Mouse (Mus musculus): Measurements from ENCODE around the gene Runx3.

The Runx3 gene

DNA sequence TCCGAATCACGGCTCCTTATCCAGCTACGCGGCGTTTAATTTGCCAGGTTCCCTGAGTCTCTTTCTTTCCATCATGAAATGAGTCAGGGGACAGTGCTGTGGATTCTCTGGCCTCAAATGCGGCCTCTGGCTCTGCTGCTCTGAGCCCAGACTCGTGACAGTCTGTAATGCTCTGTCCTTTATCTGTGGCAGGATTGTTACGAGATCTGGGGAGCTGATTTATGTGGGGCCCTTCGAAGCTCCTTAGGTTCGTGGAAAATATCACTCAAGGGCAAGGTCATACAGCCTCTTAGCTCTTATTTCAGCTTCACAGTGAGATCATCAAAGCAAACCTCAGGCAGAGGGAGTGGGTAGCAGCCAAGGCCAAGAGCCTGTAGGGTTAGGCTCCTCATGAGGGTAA, 6.2 kb upstream of the Runx3 start:
- DNase-seq (ENCODE audit: low spot score), result no peak

DNA sequence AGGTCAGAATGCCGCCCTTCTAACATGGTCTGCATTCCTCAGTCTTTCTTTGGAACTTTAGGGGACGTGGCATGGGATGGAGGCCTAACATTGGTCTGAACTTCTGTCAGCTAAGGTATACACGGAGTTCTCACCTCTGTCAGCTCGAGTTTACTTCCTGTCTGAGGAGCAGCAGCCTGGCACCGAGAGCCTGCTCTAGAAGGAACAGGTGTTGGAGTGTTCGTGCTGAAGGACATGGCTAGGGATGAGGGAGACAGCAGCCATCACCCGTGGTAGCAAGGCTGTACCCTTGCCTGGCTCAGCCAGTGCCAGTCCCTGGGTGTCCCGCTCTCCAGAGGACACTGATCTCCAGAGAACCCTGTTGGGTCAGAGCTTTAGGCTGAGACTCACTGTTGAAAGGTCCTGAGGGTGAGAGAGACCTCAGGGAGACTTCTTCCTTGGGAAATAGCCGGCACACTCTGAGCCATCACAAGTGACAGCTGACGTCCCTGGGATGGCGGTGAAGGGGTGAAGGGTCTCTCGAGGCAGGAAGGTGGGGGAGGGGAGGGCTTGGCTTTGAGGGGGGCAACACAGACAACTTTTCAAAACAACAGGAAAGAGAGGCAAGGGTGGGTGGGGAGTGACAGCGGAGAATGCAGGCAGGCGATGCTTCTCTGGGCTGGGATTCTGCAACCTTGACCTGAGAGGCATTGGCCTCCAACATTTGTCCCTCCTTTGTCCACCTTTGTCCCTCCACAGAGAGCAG, 4.9 kb upstream of the Runx3 start:
- DNase-seq (ENCODE audit: low spot score), result no peak

DNA sequence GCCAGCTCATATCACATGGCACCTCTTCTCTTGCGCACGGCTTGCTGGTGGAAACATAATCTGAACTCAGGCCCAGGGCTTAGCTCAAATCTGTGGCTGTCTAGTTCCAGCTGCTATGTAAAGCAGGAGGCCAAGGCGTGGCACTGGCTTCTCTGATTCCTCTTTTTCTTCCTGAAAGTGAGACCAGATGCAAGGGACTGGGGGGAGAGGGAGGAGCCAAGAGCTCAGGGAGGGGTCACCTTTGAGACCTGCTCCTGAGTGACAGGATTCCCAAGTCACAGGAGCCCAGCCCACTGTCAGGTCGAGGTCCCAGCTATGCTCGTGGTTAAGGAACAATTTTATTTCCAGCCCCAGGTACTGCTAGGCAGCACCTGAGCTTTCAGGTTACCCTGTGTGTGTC, 4.1 kb upstream of the Runx3 start:
- no peak for DNase-seq (ENCODE audit: low spot score)

DNA sequence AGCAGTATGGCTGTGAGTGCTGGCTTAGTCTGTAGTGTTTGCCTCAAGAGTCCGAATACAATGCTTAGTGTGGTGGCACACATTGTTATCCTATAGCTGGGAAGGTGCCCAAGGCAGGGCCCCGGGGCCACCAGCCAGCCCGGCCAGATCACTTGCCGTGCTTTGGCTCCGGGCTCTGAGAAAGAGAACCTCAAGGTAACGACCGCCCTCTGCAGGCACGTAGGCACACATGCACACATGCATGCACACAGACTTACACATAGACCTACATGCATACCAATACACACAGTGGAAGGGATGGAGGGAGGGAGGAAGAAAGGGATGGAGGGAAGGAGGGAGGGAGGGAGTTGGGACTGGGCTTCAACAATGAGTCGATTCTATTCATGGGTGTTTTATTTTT, 2.6 kb upstream of the Runx3 start:
- DNase-seq (ENCODE audit: low spot score), result no peak

DNA sequence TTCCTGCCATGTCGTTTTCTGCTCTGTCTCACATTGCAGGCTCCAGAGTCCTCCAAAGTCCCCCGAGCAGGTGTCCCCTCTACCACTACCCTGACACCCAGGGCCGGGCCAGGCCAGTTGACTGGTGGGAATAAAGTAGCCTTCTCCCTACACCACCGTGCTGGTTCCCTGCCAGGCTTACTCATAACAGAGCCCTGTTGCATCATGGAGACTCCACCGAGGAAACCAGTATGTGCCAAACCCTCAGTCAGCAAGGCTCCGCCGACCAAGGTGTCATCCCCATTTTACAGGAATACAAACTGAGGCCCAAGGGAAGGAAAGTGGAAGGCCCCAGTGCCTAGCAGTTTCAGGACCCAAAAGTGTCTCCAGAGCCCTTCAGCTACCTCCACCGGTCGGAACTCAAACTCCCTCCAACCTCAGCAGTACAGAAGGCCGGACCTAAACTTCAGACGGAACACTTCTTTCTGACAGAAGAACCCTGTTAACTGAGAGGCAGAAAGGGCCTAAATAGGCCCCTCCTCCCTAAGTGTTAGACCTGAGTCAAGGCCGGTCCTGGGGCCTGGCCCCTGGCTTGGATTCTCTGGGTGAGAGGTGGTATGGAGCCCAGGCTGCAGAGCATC, 1.5 kb upstream of the Runx3 start:
- DNase-seq (ENCODE audit: low spot score), result no peak

DNA sequence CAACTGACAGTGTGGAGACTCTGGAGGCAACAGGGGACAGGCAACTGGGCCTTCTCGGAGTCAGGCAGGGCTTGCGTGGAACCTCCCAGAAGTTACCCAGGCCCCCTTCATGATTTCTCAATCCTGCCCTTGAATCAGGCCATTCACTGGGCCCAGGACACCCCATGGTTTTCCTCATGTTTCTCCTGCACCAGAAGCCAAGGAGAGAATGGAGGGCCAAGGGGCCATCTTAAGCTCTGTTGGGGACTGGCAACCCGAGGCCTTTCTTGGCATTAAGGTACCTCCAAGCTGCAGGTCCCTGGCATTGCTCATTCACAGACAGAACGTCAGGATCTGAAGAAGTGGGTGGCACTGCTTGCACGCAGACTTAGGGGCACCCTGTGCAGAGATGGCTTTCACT, 3.3 kb downstream of the Runx3 start:
- DNase-seq (ENCODE audit: low spot score), result no peak

DNA sequence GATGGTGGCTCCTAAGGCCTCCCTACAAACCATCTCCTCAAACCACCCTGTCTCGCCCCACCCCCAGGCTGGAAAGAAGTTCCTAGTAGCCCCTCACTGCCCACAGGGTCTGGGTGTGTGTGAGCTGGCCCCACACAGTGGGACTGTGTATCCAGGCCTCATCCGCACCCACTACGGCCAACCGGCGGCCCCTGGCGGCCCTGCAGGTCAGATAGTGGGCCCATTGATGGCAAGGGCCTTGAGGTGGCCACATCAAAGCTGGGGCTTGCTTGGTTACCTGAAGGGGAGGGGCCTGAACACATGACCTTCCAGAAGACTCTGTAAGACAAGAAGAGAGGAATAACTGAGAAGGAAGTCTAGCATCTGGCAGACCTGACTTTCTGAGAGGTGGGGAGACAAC, 4.3 kb downstream of the Runx3 start:
- DNase-seq (ENCODE audit: low spot score), result no peak

DNA sequence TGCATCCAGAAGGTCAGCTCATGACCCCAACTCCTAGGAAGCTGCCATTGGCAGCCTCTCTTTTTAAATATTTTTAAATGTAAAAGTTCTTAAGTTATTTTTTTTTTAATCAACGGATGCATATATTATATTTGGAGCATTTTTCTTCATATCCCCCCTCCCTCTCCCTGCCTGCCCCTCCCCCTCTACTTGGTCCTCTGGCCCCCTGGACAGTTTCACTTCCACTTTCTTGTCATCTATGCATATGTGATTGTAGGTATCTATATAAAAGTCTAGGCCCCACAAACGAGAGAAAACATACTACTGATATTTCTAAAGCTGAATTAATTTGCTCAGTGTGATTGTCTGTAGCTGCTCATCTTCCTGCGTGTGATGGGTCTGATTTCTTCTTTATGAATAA, 4.7 kb downstream of the Runx3 start:
- DNase-seq (ENCODE audit: low spot score), result no peak

DNA sequence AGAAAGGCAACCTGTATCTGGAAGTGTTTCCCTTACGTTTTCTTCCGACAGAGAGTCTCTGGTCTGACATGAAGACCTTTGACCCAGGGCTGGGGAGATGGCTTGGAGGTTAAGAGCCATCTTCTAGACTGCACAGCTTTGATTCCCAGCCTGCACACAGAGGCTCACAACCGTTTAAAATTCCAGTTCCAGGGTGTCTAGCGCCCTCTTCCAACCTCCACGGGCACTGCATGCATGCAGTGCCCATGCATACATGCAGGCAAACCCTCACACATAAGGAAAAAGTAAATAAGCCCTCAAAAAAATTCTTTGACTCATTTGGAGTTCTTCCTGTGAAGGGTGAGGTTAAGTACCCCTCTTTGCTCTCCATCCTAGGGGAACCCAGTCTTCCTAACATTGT, 5.9 kb downstream of the Runx3 start:
- DNase-seq (ENCODE audit: low spot score), result no peak

DNA sequence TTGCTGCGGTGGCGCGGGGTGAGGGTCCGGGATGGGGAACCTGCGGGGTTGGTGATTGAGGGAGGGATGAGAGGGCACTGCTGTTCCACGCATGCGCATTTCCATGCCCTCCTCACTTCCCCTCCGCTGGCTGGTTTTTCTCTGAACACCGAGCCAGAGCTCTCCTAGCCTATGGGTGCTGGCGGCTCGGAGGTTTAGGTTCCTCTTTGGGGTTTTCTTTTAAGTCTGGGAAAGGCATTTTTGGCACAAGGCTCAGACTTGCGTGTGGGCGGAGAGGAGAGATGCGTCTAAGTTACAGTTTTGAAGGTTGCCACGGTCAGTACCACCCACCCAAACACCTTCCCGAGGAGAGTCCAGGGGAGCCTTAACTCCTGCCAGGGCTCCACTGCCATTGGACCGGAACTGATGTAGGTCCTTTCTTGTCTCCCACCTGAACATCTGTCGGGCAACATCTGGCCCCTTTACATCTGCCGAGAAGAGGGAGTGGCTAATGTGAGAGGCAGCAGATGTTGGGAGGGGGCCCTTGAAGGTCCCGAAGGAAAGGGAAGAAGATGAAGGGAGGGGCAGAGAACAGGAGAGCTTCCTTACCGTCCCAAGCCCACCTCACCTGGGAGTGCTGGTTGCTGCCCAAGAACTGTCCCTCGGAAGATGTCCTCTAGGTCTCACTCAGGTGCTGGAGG, 8.5 kb downstream of the Runx3 start:
- no peak for DNase-seq (ENCODE audit: low spot score)

DNA sequence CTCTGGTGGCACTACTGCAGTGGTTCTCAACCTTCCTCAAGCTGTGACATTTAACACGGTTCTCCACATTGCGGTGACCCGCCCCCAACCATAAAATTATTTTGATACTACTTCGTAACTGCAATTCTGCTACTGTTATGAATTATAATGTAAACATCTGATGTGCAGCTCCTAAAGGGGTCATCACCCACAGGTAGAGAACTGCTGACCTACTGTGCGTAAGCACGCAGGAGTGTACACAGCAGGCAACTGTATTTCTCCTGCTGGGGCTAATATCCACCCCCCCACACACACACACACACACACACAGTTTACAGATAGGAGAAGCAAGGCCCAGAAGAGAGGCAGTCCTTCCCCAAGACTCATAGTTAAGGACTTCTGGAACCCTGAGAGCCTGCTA, 9.7 kb downstream of the Runx3 start:
- DNase-seq (ENCODE audit: low spot score), result no peak

DNA sequence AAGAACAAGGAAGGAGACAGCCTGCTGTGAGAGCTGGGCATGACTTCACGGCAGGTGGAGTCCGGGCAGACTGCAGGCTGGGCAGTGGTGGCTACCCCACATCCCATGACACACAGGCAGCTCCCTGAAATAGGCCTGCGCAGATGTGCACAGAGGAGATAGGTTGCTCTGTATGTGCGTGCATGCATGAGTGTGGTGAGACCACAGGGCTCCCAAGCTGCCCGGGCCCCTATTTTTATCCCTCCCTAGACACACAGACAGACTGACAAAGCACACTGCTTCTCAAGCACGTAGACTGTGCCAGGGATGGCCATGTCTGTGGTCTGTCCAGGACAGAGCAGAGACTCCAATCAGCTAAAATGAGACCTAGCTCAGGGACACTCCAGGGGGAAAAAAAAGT, 10.7 kb downstream of the Runx3 start:
- no peak for DNase-seq (ENCODE audit: low spot score)

DNA sequence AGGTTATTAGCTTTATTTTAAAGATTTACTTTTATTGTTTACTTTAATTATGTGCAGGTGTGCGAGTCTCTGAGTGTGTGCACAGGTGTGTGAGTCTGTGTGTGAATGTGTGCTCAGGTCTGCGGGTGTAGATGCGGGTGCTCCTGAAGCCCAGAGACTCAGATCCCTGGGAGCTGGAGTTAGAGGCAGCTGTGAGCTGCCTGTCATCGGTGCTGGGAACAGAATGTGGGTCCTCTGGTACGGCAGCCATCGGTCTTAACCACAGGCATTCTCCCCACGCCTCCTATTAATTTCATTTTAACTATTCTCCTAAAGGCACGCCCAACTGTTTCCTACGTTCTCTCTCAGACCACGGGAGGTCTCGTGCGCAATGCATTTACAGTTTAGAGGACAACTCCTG, 12.3 kb downstream of the Runx3 start:
- no peak for DNase-seq (ENCODE audit: low spot score)

DNA sequence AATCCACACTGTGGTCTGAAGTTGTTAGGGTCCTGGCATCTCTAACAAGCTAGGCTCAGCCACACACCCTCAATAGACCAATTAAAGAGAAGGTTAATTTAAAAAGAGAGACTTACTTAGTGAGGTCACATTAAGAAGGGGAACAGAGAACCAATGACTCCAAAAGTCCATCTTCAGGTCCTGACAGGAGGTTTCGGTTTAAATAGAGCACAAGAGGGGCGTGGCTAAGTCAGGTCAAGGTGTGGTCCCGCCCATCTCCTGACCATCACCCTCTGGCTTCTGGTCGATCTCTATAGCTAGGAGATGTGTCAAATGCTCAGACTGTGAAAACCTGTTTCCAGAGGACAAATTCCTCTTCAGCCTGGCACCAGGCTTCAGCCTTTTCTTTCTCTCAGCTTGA, 13.3 kb downstream of the Runx3 start:
- no peak for DNase-seq (ENCODE audit: low spot score)

DNA sequence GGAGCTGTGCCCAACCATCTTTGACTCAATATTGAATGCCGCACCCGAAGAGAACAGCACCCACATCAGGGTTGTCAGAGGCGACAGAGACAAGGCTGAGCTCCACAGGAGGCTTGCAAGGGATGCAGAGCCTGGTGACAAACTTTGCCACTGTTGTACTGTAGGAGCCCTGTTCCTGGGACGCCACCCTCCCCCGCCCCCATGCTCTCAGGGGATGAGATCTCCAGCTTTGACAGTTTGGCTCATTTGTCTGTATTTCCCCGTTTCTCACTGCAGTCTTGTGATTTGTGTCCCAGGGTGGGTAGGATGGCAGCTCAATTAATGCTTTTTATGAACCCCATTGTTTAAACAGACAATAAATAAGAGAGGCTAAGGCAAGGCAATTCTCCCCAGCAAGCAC, 14.9 kb downstream of the Runx3 start:
- no peak for DNase-seq (ENCODE audit: low spot score)

DNA sequence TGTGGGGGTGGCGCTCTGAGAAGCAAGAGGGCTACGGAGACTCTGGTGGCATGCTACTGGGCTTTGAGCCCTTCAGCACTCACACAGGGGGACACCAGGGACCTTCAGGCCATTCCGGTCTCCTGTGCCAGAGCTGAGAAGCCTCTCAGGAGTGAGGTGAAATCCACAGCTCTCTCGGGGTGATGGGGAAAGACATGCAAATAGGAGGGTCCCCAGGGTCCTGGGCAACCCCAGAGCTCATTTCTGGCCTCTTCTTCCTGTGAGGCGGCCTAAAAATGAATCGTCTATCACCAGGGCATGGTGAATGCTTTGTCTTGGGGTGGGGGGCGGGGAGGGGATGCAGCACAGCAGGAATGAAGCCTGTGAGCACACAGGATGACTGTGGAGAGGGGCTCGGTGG, 15.8 kb downstream of the Runx3 start:
- no peak for DNase-seq (ENCODE audit: low spot score)

DNA sequence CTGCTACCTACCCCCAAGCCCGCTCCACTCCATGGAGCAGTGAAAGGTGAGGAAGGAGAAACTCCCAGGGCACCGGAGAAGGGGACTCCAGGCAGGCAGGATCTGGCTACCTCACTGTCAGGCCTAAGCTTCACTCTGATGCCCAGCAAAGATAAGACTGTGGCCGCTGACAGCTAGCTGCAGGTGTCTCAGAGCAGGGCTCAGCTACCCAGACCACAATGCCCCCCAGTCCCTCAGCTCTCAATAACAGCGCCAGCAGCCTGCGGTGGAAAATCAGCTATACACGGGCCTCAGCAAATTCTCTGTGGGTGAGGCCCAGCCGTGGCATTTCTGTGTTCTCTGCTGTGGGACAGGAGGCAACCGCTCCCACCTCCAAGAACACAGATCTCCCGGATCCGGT, 16.2 kb downstream of the Runx3 start:
- no peak for DNase-seq (ENCODE audit: low spot score)

DNA sequence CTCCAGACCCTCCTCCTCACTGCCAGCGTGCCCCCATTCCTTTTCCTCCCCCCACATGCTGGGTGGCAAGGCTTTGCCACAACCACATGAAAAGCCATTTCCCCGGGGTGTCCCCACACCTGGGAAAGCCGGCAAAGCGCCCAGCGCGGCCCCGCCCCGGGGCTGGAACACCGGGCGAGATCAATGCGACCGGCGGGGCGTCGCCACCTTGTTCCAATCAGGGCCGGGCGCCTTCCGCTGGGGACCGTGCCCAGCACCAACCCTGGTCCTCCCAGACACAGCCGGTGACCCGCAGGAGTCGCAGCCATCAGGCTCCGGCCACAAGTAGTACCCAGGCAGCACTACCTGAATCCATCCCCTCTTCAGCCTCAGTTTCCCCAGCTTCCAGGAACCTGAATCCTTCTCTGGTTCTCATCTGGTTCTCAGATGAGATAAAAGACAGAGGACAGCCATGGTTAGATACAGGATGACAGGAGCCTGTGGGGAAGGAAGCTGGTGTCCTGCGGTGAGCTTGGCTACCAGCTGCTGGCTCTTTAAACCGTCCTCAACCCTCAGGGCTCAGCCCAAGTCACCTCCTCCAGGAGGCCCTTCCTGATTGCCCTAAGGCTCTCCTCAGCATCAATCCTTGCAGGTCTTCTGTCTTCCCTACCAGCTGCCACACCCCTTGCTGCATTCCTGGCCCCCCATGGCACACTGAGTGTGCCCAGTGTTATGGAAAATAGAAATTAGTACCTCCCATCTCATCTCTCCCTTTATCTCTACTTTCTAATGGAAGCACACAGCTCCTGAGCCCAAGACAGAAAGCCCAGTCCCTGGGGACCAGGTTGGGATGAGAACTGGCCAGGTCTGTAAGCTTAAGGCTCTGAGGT, 20.4 kb downstream of the Runx3 start:
- DNase-seq (ENCODE audit: low spot score), result no peak

DNA sequence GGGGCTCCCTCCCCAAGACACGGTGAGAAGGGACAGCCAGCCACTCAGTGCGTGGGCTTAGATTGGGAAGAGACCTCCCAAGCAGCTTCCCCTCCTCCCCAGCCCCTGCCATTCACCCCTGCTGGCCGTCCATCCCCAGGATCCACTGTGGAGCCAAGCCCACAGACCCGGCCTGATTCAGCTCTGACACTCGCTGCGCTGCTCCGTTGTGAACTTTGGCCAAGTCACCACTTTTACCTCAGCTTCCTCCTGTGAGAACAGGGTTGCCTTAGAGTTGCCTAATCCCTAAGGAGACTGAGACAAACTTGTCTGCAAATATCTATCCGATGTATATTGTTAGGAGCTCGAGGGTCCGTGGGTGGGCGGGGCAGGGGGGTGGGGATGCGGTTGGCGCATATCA, 21.3 kb downstream of the Runx3 start:
- DNase-seq (ENCODE audit: low spot score), result no peak

DNA sequence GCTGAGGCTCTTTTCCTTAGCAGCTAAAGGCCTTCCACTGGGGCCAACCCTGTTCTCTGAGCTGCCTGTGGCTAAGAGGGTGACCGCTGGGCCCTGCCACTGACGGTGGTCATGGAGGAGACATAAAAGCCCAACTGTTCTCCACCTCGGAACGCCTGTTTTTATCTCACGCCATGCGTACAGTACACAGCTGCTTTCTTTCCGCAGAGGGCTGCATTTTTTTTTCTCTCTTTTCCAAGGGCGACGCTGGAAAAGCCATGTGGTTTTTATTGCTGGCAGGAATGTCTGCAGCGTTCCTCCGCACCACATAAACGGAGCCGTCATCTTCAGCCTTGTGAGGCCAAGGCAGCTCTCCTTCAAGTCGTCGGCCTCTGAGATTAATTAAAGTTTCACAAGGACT, 26.3 kb downstream of the Runx3 start:
- DNase-seq (ENCODE audit: low spot score), result no peak

DNA sequence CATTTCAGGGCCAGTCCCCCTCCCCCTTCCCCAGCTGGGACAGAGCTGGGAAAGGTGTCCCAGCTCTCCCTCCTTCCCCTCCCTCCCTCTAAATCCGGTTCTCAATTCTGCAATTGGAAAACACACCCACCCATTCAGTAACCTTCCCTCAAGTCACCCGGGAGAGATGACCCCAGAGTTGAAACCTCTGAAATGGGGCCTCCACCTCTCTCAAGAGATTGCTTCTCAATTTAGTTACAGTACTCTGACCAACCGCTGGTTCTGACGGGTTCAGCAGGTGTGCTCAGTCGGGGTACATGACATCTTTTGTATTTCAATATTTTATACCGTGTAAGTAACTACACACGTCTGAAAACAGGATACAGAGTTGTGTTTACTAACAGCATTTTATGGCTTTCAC, 28.2 kb downstream of the Runx3 start:
- no peak for DNase-seq (ENCODE audit: low spot score)

DNA sequence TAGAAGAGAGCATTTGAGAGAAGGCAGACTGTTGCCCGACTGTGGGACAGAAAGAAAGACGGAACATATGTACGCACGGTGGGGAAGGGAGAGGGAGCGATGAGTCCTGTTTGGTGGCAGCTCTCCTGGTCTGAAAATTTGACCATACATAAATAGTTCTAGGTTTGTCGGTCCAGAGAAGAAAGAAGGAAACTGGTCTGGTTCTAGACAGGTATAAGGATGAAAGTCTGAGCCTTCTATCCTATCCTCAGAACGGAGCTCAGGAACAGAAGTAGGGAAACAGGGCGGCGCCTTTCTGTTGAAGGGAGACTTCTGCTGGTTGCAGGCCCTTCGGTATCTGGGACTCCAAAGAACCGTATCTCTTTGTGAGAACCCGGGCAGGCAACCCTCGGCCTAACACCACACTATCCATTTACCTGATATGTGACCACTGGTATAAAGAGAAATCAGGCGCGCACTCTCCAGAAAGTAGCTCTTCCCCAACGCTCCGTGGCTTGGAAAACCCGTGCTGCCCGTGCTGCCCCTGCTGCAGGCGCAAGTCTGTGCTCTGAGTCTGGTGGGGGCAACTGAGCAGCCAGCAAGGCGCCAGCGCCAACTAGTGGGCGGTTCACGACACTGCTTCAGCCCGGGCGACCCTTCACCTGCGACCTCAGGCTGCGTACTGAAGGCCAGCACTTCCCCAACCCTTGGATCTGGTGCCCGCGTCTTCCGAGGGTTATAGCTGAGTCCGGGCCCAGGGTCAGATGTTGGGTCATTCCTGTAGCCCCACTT, 29.8 kb downstream of the Runx3 start:
- no peak for DNase-seq (ENCODE audit: low spot score)
